Mouse (Mus musculus) liver, adult 2 months (tissue): ENCODE measurements at regions not wholly inside any gene's neighbourhood (a gene's known extent, or its start where the extent isn't known, plus 50 kb on each side); places are given as distances from the start of the nearest gene placed in this dataset.

ENCODE experiments used
- DNase-seq: peaks from one replicate; pipeline ENCODE4 v3.0.0-alpha.2; 2011; ENCODE audit warnings: low read depth, low spot score; ENCODE audit errors: extremely low read depth
- H3K27ac ChIP-seq: fragments of 200-500 bp; replicated peaks from 2 replicates; pipeline ENCODE4 v1.5.1; 2012; ENCODE audit warnings: low read depth, mild to moderate bottlenecking, control low read depth, inconsistent platforms, low read length; ENCODE audit not compliant: insufficient read depth
- H3K27me3 ChIP-seq: fragments of 200-500 bp; 2 replicates; pipeline ENCODE4 v1.6.1; 2012; ENCODE audit warnings: mild to moderate bottlenecking, moderate library complexity, low read length, inconsistent platforms; ENCODE audit not compliant: control insufficient read depth, insufficient read depth
- H3K36me3 ChIP-seq: fragments of 200-500 bp; 2 replicates; pipeline ENCODE4 v1.6.1; 2012; ENCODE audit warnings: low read length, inconsistent platforms; ENCODE audit not compliant: control insufficient read depth, insufficient read depth
- H3K4me1 ChIP-seq: fragments of 200-500 bp; 2 replicates; pipeline ENCODE4 v1.6.1; 2011; ENCODE audit warnings: low read length; ENCODE audit not compliant: control insufficient read depth, insufficient read depth
- H3K4me3 ChIP-seq: fragments of 200-500 bp; 2 replicates; pipeline ENCODE4 v1.5.1; 2011; ENCODE audit warnings: low read depth, mild to moderate bottlenecking, control low read depth, low read length, moderate library complexity; ENCODE audit not compliant: insufficient read depth
- H3K79me2 ChIP-seq: fragments of 200-500 bp; 2 replicates; pipeline ENCODE4 v1.6.1; 2012; ENCODE audit warnings: inconsistent platforms, mild to moderate bottlenecking, low read length, moderate library complexity; ENCODE audit not compliant: control insufficient read depth, insufficient read depth
- H3K9ac ChIP-seq: fragments of 200-500 bp; 2 replicates; pipeline ENCODE4 v1.6.1; 2012; ENCODE audit warnings: low read depth, mild to moderate bottlenecking, control low read depth, inconsistent platforms, low read length
- CTCF ChIP-seq: fragments of 200-500 bp; IDR thresholded peaks from 2 replicates; pipeline ENCODE4 v1.5.1; 2011; ENCODE audit warnings: low read depth, low read length, control low read depth
- POLR2A ChIP-seq: fragments of 200-500 bp; IDR thresholded peaks from 2 replicates; pipeline ENCODE4 v1.6.1; 2011; ENCODE audit warnings: low read length, control low read depth; ENCODE audit not compliant: insufficient read depth; ENCODE audit errors: extremely low read depth
- WGBS: fragments of 180-500 bp; shearing (Covaris S2); methylation state at CpG from one replicate; pipeline ENCODE4 v1.1.7; 2018; 5-methylcytosine and 5-hydroxymethylcytosine counted together

DNA sequence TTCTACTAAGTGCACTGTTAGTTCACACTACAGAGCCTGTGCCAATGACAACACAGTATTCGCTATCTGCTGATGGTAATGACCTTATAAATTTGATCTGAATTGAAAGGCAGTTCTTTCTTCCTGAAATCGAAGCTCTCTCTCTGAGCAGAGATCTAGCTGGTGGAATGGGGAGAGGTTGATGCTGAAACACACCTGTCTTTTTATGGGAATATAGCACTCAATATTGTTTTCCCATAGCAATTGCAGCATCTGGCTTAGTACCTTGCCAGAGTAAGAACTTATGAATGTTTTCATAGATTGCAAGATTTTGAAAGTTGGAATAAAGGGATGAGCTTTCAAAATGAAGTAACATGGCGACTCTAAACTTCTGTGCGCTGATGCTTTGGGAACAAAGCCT lies 444.0 kb upstream of the Klf12 start:
- WGBS: 50% methylated on average over 4 of the region's 4 CpGs
- Histone ChIP-seq H3K27me3 (no peaks in the 10 kb centered on the region), H3K4me3 (no peak overlapping the region), H3K79me2 (no peaks in the 10 kb centered on the region), H3K36me3 (no peaks in the 10 kb centered on the region), H3K27ac (no peak overlapping the region), H3K9ac (no peak overlapping the region), H3K4me1 (peaks cover 2% of the 10 kb centered on the region; the same call in 1 of the 2 replicates)
- DNase-seq: peak; percentile 7
- TF ChIP-seq POLR2A (no peak), CTCF (no peak)

GRCm38 (mm10) chr14:100727701-100728100 lies 443.2 kb upstream of the Klf12 start:
- Histone ChIP-seq H3K27me3 (no peaks in the 10 kb centered on the region), H3K27ac (no peak overlapping the region), H3K4me1 (peaks cover 2% of the 10 kb centered on the region; the same call in 1 of the 2 replicates), H3K9ac (no peak overlapping the region), H3K36me3 (no peaks in the 10 kb centered on the region), H3K79me2 (no peaks in the 10 kb centered on the region), H3K4me3 (no peak overlapping the region)
- 84% methylated on average over 2 of the region's 2 CpGs for WGBS
- no peak for DNase-seq
- TF ChIP-seq POLR2A (no peak), CTCF (no peak)

DNA sequence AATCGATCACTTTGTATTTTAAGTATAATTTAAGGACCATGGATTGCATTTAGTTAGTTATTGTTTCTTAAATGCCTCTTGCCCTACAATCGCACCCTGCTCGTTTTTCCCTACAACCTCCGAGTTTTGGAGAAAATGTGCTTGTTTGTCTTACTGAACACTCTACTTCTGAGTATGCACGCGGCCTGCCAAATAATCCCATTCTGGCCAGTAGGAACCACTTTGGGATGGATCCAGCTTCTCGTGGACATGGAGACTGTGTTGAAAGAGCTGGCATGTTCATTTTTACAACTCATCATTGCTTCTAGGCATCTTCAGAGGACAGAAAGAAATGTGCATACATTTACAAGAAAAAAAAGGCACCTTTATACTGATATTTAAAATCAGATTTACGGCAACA lies 440.5 kb upstream of the Klf12 start:
- Histone ChIP-seq H3K4me1 (peaks cover 2% of the 10 kb centered on the region; the same call in 1 of the 2 replicates), H3K79me2 (no peaks in the 10 kb centered on the region), H3K27me3 (no peaks in the 10 kb centered on the region), H3K36me3 (no peaks in the 10 kb centered on the region), H3K9ac (no peak overlapping the region), H3K4me3 (no peak overlapping the region), H3K27ac (no peak overlapping the region)
- DNase-seq: no peak
- WGBS: 88% methylated on average over 8 of the region's 8 CpGs
- TF ChIP-seq POLR2A (no peak), CTCF (no peak)

DNA sequence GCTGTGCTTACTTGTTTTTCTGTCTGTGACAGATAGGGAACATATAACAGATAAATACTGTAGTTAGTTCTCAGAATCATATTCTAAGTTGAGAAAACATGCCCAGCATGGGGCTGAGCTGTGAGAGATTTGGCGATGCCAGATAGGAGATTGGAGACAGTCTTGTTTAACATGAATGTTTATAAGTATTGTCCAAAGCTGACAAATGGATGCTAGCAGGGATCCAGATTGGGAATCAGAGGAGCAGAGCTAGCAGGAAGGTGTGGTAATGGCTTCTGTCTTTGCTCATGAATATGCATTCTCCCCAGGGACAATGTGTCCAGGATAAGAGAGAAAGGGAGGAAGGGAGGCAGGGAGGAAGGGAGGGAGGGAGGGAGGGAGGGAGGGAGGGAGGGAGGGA lies 436.2 kb upstream of the Klf12 start:
- H3K4me1 ChIP-seq: no peaks in the 10 kb centered on the region
- H3K27me3 ChIP-seq: no peaks in the 10 kb centered on the region
- TF ChIP-seq CTCF (no peak), POLR2A (no peak)
- H3K9ac ChIP-seq: no peak overlapping the region
- H3K4me3 ChIP-seq: no peak overlapping the region
- H3K27ac ChIP-seq: no peak overlapping the region
- H3K36me3 ChIP-seq: no peaks in the 10 kb centered on the region
- no peaks in the 10 kb centered on the region for H3K79me2 ChIP-seq
- DNase-seq: no peak
- 64% methylated on average over 1 of the region's 1 CpGs for WGBS

GRCm38 (mm10) chr14:100714952-100715351 lies 430.5 kb upstream of the Klf12 start:
- Histone ChIP-seq H3K4me3 (no peak overlapping the region), H3K27me3 (no peaks in the 10 kb centered on the region), H3K79me2 (no peaks in the 10 kb centered on the region), H3K4me1 (no peaks in the 10 kb centered on the region), H3K9ac (no peak overlapping the region), H3K27ac (no peak overlapping the region), H3K36me3 (no peaks in the 10 kb centered on the region)
- TF ChIP-seq POLR2A (no peak), CTCF (no peak)
- 90% methylated on average over 2 of the region's 2 CpGs for WGBS
- DNase-seq: no peak

- WGBS: 91% methylated on average over 4 of the region's 4 CpGs
- Histone ChIP-seq H3K4me3 (no peak overlapping the region), H3K4me1 (no peaks in the 10 kb centered on the region), H3K9ac (no peak overlapping the region), H3K36me3 (no peaks in the 10 kb centered on the region), H3K79me2 (no peaks in the 10 kb centered on the region), H3K27me3 (no peaks in the 10 kb centered on the region), H3K27ac (no peak overlapping the region)
- TF ChIP-seq POLR2A (no peak), CTCF (no peak)
- DNase-seq: no peak
Observed at GRCm38 (mm10) chr14:100713999-100714471, 429.6 kb upstream of the Klf12 start.
